Mouse (Mus musculus) MEL (cell line): ENCODE results near the gene Aknad1. TPM values are rescaled to one million over a fixed set of nuclear protein-coding genes. Genes with fewer than 3 reads are reported as not detected.

ENCODE experiments used
- DNase-seq: peaks from one replicate; pipeline ENCODE4 v3.0.0; 2011; ENCODE audit warnings: low read depth, low spot score
- H3K27ac ChIP-seq: 2 replicates; pipeline ENCODE4 v1.5.1; 2012; ENCODE audit warnings: low read depth, mild to moderate bottlenecking, control low read depth, low read length, moderate library complexity; ENCODE audit not compliant: control insufficient read depth
- H3K27me3 ChIP-seq, 2 experiments: fragments of 150-350 bp in 1 of 2; sonication (generic) in 1 of 2; 2 replicates each; pipeline ENCODE4 v1.6.1; 2012; ENCODE audit warnings: low read length in 2 of 2, mild to moderate bottlenecking in 2 of 2, improper control_type of control experiment in 1 of 2, moderate library complexity in 1 of 2; ENCODE audit not compliant: insufficient read depth in 2 of 2, control insufficient read depth in 1 of 2
- H3K36me3 ChIP-seq, 2 experiments: 2 replicates each; pipeline ENCODE4 v1.6.1; 2012 to 2014; ENCODE audit warnings: low read length in 2 of 2, improper control_type of control experiment in 1 of 2, inconsistent platforms in 1 of 2, mild to moderate bottlenecking in 1 of 2; ENCODE audit not compliant: insufficient read depth in 2 of 2, control insufficient read depth in 1 of 2
- H3K4me1 ChIP-seq, 2 experiments: fragments of 150-350 bp in 1 of 2; sonication (generic) in 1 of 2; 2 replicates each; pipeline ENCODE4 v1.6.1; 2012; ENCODE audit warnings: low read length in 2 of 2, improper control_type of control experiment in 1 of 2, mild to moderate bottlenecking in 1 of 2; ENCODE audit not compliant: insufficient read depth in 2 of 2, control insufficient read depth in 1 of 2
- H3K4me3 ChIP-seq, 2 experiments: fragments of 150-350 bp in 1 of 2; sonication (generic) in 1 of 2; 2 replicates each; pipeline ENCODE4 v1.5.1; 2012; ENCODE audit warnings: low read depth in 2 of 2, low read length in 2 of 2, mild to moderate bottlenecking in 2 of 2, moderate library complexity in 2 of 2, control low read depth in 1 of 2, improper control_type of control experiment in 1 of 2; ENCODE audit not compliant: control insufficient read depth in 1 of 2, insufficient read depth in 1 of 2
- H3K79me2 ChIP-seq: 2 replicates; pipeline ENCODE4 v1.6.1; 2012; ENCODE audit warnings: mild to moderate bottlenecking, low read length, moderate library complexity; ENCODE audit not compliant: control insufficient read depth, poor library complexity, insufficient read depth
- H3K9ac ChIP-seq: 2 replicates; pipeline ENCODE4 v1.6.1; 2012; ENCODE audit warnings: low read depth, mild to moderate bottlenecking, control low read depth, low read length, moderate library complexity; ENCODE audit not compliant: control insufficient read depth, poor library complexity, severe bottlenecking
- H3K9me3 ChIP-seq: fragments of 150-350 bp; sonication (generic); replicated peaks from 2 replicates; pipeline ENCODE4 v1.6.1; 2012; ENCODE audit warnings: mild to moderate bottlenecking, low read length, improper control_type of control experiment, moderate library complexity; ENCODE audit not compliant: insufficient read depth
- BHLHE40 ChIP-seq: IDR thresholded peaks from 2 replicates; pipeline ENCODE4 v1.6.1; 2012; ENCODE audit warnings: low read depth, mild to moderate bottlenecking, inconsistent platforms, low read length, improper control_type of control experiment, borderline replicate concordance
- CTCF ChIP-seq, 3 experiments: IDR thresholded peaks in 2 of 3; conservative IDR thresholded peaks in 1 of 3; 2 replicates each; pipeline ENCODE4 v1.5.1; 2011 to 2012; ENCODE audit warnings: low read length in 3 of 3, low read depth in 2 of 3, mild to moderate bottlenecking in 2 of 3, improper control_type of control experiment in 1 of 3, inconsistent platforms in 1 of 3, mixed read lengths in 1 of 3, moderate library complexity in 1 of 3; ENCODE audit not compliant: control insufficient read depth in 1 of 3, insufficient read depth in 1 of 3, poor library complexity in 1 of 3, severe bottlenecking in 1 of 3
- E2F4 ChIP-seq: IDR thresholded peaks from 2 replicates; pipeline ENCODE4 v1.6.1; 2011; ENCODE audit warnings: low read depth, low read length, improper control_type of control experiment, borderline replicate concordance
- EP300 ChIP-seq, 2 experiments: IDR thresholded peaks; 2 replicates each; pipeline ENCODE4 v1.6.1; 2011; ENCODE audit warnings: improper control_type of control experiment in 2 of 2, low read length in 2 of 2, low read depth in 1 of 2, mild to moderate bottlenecking in 1 of 2
- MAX ChIP-seq: IDR thresholded peaks from 2 replicates; pipeline ENCODE4 v1.6.1; 2011; ENCODE audit warnings: low read length, improper control_type of control experiment
- MEF2A ChIP-seq: IDR thresholded peaks from 2 replicates; pipeline ENCODE4 v1.6.1; 2014; ENCODE audit warnings: low read depth, mild to moderate bottlenecking, inconsistent platforms, low read length, improper control_type of control experiment; ENCODE audit not compliant: poor library complexity, insufficient replicate concordance, severe bottlenecking; ENCODE audit errors: extremely low read depth
- NRF1 ChIP-seq: IDR thresholded peaks from 2 replicates; pipeline ENCODE4 v1.6.1; 2014; ENCODE audit warnings: low read depth, mild to moderate bottlenecking, inconsistent platforms, low read length, improper control_type of control experiment, moderate library complexity; ENCODE audit not compliant: poor library complexity, insufficient read depth, severe bottlenecking
- RAD21 ChIP-seq: IDR thresholded peaks from 2 replicates; pipeline ENCODE4 v1.6.1; 2011; ENCODE audit warnings: mild to moderate bottlenecking, low read depth, low read length, improper control_type of control experiment
- TCF12 ChIP-seq: IDR thresholded peaks from 2 replicates; pipeline ENCODE4 v1.6.1; 2014; ENCODE audit warnings: low read depth, mild to moderate bottlenecking, inconsistent platforms, low read length, improper control_type of control experiment, moderate library complexity
- UBTF ChIP-seq: IDR thresholded peaks from 2 replicates; pipeline ENCODE4 v1.6.1; 2012; ENCODE audit warnings: low read depth, mild to moderate bottlenecking, inconsistent platforms, low read length, improper control_type of control experiment, moderate library complexity, borderline replicate concordance; ENCODE audit not compliant: insufficient read depth
- USF1 ChIP-seq: IDR thresholded peaks from 2 replicates; pipeline ENCODE4 v1.6.1; 2014; ENCODE audit warnings: low read depth, mild to moderate bottlenecking, inconsistent platforms, low read length, improper control_type of control experiment, moderate library complexity
- ZKSCAN1 ChIP-seq: IDR thresholded peaks from 2 replicates; pipeline ENCODE4 v1.6.1; 2012; ENCODE audit warnings: low read depth, mild to moderate bottlenecking, inconsistent platforms, low read length, improper control_type of control experiment, moderate library complexity
- polyA plus RNA-seq, 2 experiments: library from polyadenylated mRNA; stranded (reverse) in 1 of 2; unstranded in 1 of 2; fragments of >175 nt in 1 of 2; fragments of >200 nt in 1 of 2; gene quantifications; 2 replicates each; pipeline versions ENCODE4 v1.2.1 to v1.2.4; 2012; ENCODE audit warnings: low replicate concordance in 2 of 2, low read depth in 1 of 2; ENCODE audit not compliant: insufficient read length in 2 of 2, insufficient read depth in 1 of 2, missing spikeins in 1 of 2
- total RNA-seq: library from RNA; depleted of rRNA; stranded (reverse); fragments of 300-350 nt; gene quantifications from 2 replicates; pipeline ENCODE4 v1.2.3, GENCODE M21; 2012

The Aknad1 gene
- total and polyA plus RNA-seq, 3 experiments = 0.06 TPM; not detected in 2

- Histone ChIP-seq H3K79me2 (no peaks in the 10 kb centered on the region), H3K4me1 (peaks cover 0 to 7% of the 10 kb centered on the region in 2 experiments; a peak in 3 of 4 replicates), H3K27me3 (no peaks in the 10 kb centered on the region), H3K27ac (no peak overlapping the region), H3K36me3 (peaks cover 0 to 6% of the 10 kb centered on the region in 2 experiments; a peak in 2 of 4 replicates)
- no peak for DNase-seq
- no peak for TF ChIP-seq RAD21
- TF ChIP-seq, all 39 proteins: peak for 0
- Histone ChIP-seq H3K9ac (no peak overlapping the region), H3K9me3 (no peaks in the 10 kb centered on the region), H3K4me3 (no peak overlapping the region)
Observed at GRCm38 (mm10) chr3:108727344-108727743, 12.1 kb upstream of the Aknad1 start.

GRCm38 (mm10) chr3:108727776-108728175 is 11.7 kb upstream of the Aknad1 start:
- Histone ChIP-seq H3K79me2 (no peaks in the 10 kb centered on the region), H3K27me3 (no peaks in the 10 kb centered on the region), H3K4me1 (peaks cover 0 to 7% of the 10 kb centered on the region in 2 experiments; a peak in 2 of 4 replicates), H3K9ac (no peak overlapping the region), H3K9me3 (no peaks in the 10 kb centered on the region), H3K36me3 (peaks cover 0 to 4% of the 10 kb centered on the region in 2 experiments; a peak in 2 of 4 replicates), H3K4me3 (no peak overlapping the region), H3K27ac (no peak overlapping the region)
- no peak for TF ChIP-seq BHLHE40
- no peak for TF ChIP-seq NRF1
- TF ChIP-seq E2F4 = no peak
- TF ChIP-seq MAX = no peak
- no peak for TF ChIP-seq CTCF (IDR thresholded peaks at IDR 0.05 in 2 of 3, conservative IDR thresholded peaks at IDR 0.05 in 1 of 3; ENCODE audit: control insufficient read depth in 1 of 3, insufficient read depth in 1 of 3, low read depth in 2 of 3, low read length in 3 of 3, poor library complexity in 1 of 3, severe bottlenecking in 1 of 3)
- no peak for DNase-seq

GRCm38 (mm10) chr3:108730316-108730715 is 9.1 kb upstream of the Aknad1 start:
- no peak overlapping the region for H3K4me3 ChIP-seq
- no peaks in the 10 kb centered on the region for H3K36me3 ChIP-seq
- H3K79me2 ChIP-seq = no peaks in the 10 kb centered on the region
- no peak for TF ChIP-seq BHLHE40
- no peak for TF ChIP-seq NRF1
- no peak for TF ChIP-seq USF1
- TF ChIP-seq UBTF = no peak
- TF ChIP-seq EP300 (IDR thresholded peaks at IDR 0.05; ENCODE audit: low read depth in 1 of 2, low read length in 2 of 2) = no peak
- TF ChIP-seq TCF12 = no peak
- no peak for TF ChIP-seq ZKSCAN1
- TF ChIP-seq MEF2A = no peak
- no peak for TF ChIP-seq MAX
- TF ChIP-seq, all 39 proteins: peak for 0
- no peak for DNase-seq
- H3K27me3 ChIP-seq = no peaks in the 10 kb centered on the region
- no peak overlapping the region for H3K9ac ChIP-seq
- no peaks in the 10 kb centered on the region for H3K9me3 ChIP-seq
- H3K4me1 ChIP-seq = peaks cover 0 to 5% of the 10 kb centered on the region in 2 experiments; a peak in 1 of 4 replicates
- no peak overlapping the region for H3K27ac ChIP-seq
